Mouse (Mus musculus): ENCODE measurements at regions not wholly inside any gene's neighbourhood (a gene's known extent, or its start where the extent isn't known, plus 50 kb on each side); places are given as distances from the start of the nearest gene placed in this dataset.

DNA sequence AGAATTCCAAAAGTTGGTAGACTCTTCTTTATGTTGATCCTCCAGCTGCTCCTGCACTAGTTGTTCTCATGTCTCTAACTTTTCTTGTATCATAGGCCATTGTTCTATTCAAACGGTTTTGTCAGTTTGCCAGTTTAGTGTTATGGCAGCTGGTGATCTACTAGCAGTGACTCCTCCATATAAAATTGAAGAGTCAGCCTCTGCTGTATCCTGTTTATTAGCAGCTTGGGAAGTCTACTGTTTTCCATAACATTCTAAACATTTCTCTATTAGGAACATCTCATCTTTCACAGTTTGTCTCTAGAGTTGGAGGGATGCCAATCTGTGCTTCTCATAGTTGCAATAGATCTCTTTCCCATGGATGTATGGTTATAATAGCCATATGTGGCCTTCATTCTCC, 58.6 kb downstream of the Drd1 start:
- no peak for DNase-seq

DNA sequence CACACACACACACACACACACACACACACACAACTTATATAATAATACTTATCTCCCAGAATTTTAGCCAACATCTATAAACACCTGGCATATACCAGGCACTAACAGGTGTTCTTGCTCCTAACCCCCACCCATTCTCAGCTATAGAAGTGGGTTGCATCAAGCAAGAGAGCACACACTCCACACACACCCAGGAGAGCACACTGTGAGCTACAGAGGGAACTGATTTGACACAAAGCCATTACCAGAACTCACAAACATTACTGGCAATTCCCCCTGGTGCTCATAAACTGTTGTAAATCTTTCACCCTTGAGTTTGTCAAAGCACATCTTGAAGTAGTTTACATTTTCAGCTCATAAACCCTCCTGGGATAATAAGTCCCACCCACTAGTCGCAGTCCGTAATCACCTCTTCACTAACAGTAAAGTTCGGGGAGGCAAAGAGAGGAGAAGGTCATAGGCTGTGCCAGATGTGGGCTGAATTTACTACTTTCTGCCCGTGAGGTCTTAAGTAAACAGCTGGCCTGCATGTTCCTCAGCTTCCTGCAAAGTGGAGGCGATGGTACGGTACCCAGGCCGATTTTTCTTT, 62.5 kb downstream of the Drd1 start:
- DNase-seq = no peak

DNA sequence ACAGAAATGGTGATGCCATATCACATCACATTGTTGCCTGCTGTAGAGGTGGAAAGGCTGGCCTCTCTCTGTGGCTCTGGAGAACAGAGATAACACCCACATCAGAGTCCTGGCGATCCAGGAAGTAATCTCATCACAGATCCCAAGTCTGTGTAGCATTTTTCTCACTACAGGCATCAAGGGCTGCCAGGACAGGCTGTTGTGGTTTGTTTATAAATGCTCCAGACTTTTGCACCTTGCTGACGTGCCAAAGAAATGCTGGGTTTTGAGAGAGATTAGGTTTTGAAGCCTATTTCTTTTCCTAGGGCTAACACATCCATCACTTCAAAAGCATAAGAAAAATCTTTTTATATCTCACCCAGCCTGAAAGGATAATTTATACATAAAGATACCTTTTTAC, 76.3 kb downstream of the Drd1 start:
- DNase-seq = no peak

DNA sequence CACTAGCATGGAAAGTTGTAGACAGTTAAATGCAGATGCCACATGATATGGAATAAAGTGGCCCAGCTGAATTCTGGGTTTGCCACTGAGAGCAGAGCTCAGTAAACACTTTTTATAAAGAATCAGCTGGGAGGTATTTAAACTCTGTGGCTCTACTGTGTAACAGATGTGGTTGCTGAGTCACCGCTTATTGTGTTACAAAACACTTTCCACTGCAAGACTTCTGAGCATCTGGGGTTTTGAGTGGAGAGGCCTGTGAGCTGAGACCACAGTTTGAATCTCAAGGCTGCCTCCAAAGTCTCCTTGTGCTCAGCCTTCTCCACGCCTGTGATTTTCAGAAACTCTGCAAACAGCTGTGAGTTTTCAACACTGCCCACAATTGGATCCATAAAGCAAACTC, 86.1 kb downstream of the Drd1 start:
- DNase-seq = peak; percentile 15

DNA sequence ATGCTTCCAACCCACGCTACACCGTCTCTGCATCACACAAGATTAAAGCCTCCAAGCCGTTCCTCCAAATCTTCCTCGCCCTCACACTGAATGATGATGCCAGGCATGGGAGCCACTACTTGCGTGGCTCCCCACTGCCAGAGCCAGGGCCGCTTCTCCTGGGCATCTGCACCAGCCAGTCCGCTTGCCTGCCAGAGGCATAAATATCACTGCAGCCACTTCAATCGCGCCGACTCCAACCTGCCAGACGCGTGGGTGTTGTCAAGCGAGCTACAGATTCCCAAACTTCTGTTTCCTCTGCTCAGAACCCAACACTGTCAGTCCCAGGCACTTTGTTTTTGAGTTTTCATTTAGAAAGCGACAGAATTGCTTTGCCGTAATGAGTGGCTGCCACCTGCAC, 99.3 kb downstream of the Drd1 start:
- peak; percentile 75 for DNase-seq

DNA sequence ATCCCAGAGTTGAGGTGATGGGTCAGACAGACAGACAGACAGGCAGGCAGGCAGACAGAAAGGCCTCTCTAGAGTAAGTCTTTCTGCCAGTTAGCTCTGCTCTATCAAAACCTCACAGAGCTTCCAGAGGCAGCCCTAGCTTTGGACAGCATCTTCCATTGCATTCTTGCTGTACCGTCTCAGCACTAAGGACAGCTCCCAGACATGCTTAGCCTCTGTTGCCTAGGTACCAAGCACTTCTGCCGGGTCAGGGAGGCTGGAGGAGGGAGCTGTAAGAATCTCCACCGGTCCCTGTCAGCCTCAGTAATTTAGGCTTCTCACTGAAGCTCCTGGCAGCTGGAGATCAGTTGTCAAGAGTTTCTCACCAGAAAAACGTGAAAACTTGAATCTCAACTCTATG, 107.4 kb downstream of the Drd1 start:
- DNase-seq = no peak

DNA sequence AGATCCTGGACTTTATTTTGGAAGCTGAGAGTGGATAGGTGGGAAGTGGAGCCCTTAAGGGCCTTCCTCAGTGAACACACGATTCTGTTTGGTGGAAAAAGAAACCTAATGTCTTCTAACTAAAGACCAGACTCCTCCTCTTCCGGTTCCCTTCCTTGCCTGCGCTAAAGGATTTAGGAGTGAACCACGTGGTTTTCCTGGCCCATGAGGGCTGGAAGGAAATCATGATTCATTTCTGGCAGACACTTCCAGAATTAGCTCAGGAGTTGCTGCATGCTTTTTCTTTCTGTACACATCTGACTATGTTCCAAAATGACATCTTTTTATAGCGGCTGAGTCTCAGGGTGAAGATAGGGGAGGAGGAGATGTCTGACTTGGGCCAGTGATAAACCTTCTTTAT, 109.8 kb downstream of the Drd1 start:
- peak; percentile 12 for DNase-seq

DNA sequence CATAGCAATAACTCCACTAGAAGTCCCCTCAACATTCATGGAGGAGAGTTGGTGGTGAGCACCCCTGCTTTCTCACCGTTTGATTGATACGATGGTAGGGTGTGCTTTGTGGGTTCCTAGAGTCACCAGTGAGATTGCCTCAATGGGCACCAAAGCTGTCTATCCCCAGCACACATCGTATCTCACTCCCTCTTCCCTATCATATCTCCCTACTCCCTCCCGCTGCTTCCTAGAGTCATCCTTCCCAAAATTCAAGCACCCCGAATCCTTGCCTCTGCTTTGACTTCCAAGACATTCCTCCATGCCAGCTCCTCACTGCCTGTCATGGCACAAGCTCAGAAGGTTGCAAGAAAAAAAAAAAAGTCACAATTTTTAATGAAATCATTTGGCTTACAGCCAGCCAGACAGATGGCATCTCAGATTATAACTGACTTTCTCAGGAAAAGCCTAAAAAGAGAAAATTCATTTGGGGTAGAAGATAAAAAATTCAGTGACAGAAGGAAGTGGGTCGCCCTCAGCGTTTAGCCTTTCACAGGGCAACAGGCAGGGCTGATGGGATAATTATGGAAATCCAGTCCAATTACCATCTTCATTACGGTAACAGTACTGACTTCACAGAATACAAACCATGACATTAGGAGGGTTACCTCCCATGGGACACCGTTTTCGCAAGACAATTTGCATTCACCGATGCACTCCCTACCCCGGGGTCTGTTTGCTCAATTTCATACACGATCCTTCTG, 114.3 kb downstream of the Drd1 start:
- no peak for DNase-seq

DNA sequence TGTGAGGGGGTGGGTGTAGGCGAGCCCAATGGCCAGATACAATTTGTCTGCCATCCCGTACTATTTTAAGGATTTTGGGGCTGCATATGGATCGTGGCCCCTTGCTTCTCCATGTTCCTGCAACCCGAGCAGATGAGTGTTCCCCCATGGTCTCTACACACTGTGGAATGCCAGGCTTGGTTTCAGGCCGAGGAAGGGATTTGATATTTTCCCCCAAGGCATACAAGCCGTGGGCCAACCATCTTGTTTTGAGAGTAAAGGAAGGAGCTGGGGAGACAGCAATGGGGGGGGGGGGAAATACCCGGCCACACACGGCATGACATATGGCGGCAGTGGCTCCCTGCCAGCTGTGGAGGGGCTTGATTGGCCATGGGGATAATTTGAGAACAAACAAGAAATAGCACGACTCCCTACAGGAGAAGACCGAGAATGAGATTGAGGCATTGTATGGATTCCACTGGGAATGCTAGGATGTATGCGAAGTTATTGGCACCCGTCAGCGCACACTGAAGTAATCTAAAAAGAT, 120.3 kb downstream of the Drd1 start:
- no peak for DNase-seq

DNA sequence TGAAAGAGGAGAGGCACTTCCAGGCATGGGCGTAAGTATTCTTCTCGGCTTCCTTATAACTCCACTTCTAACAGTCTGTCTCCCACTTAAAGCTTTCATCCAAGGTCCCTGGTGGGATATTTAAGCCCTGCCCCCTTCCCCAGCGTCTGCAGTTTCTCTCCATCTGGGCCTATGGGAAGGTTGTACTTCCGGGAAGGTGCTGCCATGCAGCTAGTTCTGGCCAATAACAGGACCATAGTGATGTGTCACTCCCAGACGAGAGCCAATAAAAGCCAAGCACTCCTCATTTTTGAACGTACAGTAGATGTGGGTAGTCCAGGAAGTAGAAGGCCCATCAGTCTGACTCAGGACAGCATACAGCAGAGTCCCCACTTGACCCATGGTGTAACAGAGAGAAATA, 121.0 kb downstream of the Drd1 start:
- no peak for DNase-seq

DNA sequence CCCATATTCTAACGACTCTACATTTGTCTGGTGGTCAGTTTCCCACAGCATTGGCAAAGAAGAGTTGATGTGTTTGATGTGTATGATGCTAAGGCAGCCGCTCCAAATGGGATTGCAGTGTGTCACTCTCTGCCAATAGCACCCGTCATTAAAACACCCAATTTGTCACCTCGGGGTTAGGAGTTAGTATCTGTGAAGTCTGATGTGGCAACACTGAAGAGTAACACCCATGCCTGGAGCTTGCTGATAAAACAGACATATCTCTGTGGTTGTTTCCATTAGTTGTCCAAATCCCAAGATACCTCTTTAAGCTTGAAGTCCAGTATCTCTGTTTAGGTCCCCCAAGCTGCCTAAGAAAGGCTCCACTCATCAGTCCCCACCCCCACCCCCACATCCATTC, 129.4 kb downstream of the Drd1 start:
- DNase-seq = no peak

DNA sequence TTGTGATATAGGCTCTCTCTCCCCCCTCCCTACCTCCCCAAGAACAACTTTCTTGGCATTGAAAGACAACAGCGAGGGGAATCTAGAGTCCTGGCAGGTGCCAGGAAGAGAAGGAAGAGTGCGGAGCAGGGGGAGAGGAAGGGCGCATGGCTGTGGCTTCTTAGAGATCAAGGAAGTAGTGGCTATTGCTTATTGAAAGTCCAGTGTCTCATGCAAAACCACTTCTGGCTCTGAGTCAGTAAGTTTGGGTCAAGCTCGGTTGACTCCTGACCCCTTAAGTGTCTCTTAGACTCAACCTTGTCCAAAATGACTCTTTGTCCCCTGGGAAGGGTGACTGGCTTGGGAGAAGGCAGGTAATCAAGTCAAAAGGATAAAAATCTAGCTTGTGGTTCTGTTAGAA, 131.1 kb downstream of the Drd1 start:
- no peak for DNase-seq

DNA sequence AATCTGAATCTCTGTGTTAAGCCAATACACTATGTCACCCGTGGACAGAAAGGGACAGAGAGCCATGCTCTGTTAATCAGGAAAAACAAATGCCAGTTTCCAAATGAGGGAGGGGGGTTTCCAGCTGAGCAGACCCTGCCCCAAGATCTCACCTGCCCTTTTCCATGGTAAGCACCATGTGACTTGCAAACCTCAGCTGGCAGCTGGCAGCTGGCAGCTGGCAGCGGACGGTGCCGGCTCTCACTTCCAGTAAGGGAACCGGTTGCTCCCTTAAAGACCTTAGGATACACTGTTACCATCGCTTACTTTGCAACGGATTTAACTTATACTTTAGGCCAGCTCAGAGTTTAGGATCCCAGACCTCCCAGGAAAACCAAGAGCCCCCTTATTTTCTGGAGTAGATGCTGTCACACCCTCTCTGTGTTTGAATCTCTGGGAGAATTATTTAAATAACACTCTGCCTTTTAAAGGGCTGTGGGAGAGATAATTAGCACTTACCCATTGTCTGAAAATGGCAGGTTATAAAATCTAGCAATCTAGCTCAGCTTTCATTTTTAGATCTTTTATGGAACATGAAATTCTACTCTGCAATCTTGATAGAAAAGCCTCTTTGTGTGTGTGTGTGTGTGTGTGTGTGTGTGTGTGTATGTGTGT, 131.7 kb downstream of the Drd1 start:
- DNase-seq = no peak

DNA sequence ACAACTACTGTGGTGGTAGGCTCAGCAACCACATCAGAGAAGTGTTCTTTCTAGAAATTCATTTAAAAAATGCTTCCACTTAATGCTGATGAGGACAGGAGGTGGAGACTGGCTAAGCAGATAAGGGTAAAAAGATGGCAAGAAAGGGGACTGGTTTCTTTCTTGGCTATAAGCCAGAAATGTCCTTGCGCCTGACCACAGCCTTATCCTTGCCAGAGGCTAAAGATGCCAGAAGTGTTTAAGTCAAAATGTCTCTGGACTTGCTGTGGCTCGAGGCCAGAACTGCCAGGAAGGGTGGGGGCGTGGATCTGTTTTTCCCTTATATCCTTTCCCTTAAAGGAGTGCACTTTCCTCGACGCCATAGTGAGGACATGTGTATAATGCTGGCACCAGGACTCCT, 133.7 kb downstream of the Drd1 start:
- DNase-seq = no peak

DNA sequence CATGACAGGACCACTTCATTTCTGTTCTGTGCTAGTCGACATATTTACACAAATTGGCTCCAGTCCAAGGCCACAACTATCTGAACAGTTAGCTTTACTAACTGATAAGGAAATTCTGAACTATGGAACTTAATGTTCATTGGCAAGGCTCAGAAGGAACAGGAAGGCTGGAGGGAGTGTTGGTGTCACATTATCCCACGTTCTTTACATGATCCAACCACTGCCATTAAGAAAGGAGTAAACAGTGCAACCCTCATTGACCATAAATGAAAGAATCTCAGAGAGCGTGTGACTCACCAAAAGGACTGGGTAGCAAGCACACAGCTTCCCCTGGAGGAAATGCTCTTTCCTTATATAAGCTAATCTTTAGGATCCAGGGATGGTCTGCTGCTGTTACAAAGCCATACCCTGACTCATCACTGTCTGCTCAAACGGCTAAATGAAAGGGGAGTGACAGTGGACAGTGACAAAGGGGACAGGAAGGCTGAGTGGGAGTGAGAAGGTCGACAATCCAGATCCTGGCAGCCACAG, 135.6 kb downstream of the Drd1 start:
- no peak for DNase-seq

DNA sequence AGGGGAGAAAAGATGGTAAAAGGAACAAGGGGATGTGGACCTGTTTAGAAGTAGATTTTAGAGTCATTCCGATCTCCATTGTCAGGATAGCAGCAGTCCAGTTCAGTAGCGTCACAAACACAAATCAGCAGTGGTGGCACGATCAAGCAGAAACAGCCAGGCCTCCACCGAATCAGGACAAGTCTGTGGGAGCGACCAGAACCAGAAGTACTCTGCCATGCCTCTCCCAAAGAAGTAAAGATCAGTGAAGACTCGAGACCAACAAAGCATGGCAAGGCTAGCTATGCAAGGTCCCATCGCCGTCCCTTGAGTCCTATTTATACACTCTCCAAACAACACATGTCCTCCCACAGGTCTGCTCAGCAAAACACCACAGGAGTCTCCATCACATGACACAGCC, 140.0 kb downstream of the Drd1 start:
- DNase-seq = no peak

DNA sequence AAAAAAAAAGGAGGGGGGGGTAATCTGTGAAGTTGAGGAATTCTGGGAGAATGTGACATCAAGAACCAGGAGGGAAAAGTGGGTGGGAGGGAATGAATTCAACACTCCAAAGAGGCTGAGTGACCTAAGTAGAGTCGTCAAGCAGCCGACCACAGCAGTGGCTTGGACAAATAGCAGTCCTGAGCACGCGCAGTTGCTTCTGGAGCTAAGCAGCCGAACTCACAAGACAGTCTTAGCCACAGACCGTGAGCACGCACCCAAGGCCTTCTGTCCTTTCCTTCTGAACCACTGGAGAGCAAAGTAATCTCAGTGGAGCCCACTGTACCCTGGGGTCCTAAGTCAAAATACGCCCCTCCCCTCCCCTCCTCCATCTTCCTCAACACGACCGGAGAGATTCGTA, 141.1 kb downstream of the Drd1 start:
- DNase-seq = no peak

DNA sequence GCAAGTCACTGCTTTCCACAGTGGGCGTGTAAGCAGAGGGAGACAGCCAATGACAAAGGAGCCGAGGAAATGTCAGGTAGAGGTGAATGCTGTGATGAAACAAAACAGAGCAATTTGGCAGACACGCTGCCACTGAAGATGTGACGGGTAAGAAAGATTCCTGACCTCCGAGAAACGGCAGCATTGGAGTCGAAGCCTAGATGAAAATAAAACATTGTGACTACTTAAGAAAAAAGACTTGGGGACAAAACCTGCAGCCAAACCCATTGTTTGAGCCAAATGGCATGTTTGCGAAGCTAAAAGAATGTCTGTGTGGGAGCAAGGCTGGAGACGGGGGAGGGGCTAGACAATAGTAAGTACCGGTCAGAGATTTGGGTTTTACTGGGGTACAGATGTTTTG, 142.0 kb downstream of the Drd1 start:
- DNase-seq = no peak

DNA sequence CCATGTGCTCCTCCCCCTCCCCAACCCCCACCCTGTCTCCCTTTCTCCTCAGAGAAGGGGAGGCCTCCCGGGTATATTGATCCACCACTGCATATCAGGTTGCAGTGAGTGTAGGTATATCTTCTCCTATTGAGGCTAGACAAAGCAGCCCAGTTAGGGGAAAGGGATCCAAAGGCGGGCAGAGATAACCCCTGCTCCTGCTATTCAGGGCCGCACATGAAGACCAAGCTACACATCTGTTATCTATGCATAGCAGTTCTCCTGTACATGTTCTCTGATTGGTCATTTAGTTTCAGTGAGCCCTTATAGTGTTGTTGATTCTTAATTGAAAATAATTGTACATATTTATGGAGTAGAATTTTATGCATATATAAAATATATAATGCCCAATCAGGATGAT, 143.7 kb downstream of the Drd1 start:
- DNase-seq = no peak

DNA sequence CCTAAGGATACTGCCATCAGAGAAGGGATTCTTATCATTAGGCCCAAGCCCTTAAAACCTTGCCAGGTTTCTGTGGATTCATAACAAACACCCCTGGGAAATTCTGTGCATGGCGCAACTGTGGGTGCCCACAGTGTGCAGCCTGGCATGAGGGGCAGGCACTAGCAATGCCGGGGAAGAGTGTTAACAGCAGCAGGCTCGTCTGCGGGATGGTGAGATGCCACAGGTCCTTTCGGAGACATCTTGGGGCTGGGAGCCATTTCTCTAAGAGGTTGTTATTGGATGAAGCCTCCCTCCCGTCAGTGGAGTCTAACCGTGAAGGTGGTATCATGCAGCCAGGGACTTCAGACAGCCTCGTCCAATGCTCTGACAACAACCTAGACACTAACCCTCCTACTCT, 144.2 kb downstream of the Drd1 start:
- no peak for DNase-seq

DNA sequence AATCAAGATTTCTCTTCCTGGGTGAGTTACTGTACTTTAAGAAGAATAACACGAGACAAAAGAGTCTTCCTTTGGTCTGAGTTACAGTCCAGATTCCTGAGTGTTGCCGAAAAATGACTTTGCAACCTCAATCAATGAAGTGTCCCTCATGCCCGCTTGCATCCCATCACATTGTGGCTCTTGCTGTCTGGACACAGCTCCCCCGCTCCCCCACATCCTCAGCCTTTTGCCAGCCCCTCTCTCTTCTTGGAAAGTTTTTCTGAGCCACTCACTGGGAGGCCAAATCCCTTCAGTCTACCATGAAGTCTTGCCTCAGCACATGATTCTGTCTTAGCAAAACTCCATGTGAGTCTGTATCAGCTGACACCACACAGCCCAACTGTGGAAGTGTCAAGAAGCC, 145.3 kb downstream of the Drd1 start:
- DNase-seq = no peak

DNA sequence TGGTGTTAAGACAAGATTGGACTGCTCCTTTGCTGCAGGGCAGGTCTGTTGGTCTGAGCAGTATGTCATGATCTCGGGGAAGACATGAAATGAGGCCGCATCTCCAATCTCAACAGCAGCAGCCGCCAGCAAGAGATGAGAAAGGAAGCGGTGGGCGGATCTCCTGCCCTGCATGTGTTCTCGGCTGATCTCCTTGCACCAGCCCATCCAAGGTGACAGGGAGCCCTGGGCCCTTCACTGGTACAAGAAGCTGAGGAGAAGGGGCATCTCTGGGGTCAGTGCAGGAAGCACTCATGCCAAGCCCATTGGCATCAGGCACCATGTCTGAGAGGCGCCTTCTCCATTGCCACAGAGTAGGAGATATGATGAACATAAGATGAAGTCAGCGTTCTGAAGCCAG, 151.0 kb downstream of the Drd1 start:
- no peak for DNase-seq

DNA sequence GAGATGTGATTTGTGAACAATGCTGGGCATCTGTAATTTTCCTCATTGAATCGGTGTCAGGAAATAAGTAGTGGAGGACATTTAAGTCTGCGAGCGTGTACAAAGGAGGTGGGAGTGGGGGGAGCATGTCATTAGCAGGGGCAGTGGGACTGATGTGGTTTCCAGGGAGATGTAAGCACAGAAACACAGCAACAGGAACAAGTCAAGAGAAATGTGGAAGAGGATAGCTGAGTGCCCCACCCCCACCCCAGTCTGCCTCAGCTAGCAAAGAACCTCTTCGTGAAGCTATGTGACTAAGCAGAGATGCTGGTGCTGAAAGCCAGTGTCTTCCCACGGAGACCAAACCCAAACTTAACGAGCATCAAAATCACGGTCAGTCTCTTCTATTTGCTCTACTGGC, 151.9 kb downstream of the Drd1 start:
- no peak for DNase-seq

DNA sequence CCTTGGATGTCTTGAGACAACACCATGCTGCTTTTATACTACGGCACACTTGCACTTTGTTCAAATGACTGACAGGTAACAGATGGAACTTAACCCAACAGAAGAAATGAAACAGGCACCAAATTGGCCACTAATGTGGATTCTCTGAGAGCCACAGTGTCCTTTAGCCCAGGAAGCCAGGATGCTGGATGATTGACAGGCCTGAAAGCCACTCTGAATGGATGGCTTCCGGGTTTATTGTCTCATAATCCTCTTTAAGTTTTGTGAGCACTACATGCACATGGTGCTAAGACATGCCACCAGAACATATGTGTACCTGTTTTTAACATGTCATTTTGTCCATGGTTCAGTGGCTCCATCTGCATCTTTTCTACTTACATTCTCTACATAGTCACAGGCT, 152.7 kb downstream of the Drd1 start:
- DNase-seq = no peak

Data from layer of hippocampus, adult 9-11 months (tissue).